Mouse (Mus musculus): ENCODE data around the gene Hic1.

DNA sequence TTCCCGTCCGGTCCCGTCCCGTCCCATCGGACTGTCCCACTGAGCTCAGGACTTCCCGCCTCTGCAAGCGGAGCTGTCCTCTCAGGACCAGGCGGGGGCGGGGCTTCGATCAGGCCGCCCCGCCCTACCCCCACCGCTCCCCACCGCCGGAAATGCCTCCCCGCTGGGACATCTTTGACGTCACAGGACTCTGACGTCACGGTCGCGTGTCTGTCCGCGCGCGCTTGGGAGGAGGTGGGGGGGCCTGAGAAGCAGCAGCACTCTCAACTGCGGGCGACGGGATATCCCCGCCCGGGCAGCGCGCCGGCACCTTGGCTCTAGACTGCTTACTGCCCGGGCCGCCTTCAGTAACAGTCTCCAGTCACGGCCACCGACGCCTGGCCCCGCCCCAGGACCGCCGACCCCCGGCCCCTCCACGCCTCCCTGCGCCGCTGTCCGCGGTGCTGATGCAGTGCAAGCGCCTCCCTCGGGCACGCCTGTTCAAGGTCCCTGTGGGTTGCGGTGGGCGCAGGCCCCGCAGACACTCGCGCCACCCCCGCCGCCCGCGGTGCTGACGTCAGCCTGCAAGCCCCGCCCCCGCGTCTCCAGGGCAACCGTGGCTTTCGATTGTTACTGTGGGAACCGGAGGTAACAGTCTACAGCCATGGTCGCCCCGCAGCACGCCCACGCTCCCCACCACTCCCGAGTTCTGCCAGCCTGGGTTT lies 3.9 kb upstream of the Hic1 start:
- no peak for TF ChIP-seq POLR2A (IDR thresholded peaks at IDR 0.05; ENCODE audit: borderline replicate concordance, low read depth, low read length)
- no peak for TF ChIP-seq CTCF (IDR thresholded peaks at IDR 0.05; ENCODE audit: low read depth, low read length)
